Mouse (Mus musculus): ENCODE measurements around the gene Xpnpep1. TPM values are rescaled to one million over a fixed set of nuclear protein-coding genes. Genes with fewer than 3 reads are reported as not detected.

Xpnpep1 gene
- polyA plus RNA-seq, 1 experiment = 108 TPM

DNA sequence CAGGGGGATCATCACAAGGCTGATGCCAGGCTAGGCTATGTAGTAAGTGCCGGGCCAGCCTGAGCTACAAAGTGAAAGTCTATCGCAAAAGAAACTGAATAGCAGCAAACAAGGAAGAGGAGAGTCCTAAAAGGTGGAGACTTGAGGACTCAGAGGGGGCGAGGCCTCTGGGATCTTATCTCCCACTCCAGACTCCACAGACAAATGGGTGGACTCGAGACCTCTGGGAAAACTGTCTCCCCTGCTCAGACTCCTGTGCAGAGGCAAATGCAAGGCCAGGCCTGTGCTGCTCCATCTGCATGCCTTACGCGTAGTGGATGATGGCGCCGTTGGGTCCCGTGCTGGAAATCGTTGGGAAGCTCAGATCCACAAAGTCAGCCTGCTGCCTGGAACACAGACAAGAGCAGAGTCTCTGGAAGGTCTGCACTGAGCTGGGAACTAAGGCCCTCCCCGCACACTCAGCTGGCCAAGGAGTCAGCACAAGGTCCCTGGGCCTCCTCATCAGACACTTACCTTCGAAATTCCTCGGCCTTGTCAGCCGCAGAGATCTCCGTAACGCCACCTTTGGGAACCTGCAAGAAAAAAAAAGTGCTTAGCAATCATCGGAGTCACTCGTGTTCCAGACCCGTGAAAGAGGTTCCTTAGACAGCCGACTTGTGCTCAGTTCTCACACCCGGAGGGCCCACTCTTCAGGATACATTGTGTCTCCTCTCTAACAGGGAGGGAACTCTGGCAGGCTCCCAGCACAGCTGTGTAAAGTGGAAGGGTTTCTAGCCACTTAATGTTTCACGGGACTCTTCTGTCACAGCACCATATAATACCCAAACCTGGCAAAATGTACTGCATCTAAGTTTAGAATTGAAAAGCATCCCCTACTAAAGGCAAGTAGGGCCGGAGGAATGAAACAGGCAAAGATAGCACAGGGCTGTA, 37.6 kb downstream of the Xpnpep1 start:
- no peak for TF ChIP-seq GATA1 (IDR thresholded peaks at IDR 0.05; ENCODE audit: low read length)

DNA sequence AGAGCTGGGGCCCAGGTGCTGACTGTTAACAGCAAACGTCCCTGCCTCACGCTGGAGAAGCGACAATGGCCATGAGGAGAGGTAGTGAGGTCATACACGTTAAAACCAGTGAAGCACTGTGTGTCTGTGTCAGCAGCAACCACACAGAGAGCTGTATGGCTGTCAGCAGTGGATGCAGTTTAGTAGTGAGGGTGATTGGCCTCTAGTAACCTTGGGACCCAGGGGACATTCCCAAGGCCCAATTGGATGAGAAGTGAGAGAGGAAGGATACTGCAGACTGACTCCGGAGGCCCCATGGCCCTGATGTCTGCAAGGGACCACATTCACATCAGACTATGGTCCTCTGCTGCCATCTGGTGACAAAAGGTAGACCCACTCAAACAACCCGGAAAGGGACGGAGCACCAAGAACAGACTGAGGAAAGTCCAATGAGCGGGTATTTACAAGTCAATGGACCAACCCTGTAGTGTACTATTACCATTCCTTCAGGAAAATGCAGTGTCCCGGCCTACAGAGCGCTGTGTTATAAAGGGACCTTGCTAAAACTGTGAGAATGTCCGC, 47.1 kb downstream of the Xpnpep1 start:
- TF ChIP-seq GATA1 (IDR thresholded peaks at IDR 0.05; ENCODE audit: low read length) = no peak

DNA sequence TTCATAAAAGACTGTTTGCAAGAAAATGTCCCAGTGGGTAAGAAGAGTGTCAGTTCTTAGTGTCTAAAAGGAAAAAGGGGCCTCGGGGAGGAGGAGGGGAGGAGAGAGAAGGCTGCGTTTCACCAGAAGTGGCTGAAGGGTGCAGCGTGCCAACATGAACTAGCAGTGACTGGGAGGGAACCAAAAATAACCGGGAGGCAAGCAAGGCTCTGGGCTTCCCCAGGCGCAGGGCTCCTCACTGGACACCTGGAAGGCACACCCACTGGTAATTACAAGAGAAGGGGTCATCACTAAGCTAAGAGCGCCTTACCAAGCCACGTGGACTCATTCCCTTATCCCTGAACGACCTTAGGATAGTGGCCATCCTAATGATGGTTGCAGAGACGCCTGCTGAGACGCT, 48.1 kb downstream of the Xpnpep1 start:
- no peak for TF ChIP-seq GATA1 (IDR thresholded peaks at IDR 0.05; ENCODE audit: low read length)

DNA sequence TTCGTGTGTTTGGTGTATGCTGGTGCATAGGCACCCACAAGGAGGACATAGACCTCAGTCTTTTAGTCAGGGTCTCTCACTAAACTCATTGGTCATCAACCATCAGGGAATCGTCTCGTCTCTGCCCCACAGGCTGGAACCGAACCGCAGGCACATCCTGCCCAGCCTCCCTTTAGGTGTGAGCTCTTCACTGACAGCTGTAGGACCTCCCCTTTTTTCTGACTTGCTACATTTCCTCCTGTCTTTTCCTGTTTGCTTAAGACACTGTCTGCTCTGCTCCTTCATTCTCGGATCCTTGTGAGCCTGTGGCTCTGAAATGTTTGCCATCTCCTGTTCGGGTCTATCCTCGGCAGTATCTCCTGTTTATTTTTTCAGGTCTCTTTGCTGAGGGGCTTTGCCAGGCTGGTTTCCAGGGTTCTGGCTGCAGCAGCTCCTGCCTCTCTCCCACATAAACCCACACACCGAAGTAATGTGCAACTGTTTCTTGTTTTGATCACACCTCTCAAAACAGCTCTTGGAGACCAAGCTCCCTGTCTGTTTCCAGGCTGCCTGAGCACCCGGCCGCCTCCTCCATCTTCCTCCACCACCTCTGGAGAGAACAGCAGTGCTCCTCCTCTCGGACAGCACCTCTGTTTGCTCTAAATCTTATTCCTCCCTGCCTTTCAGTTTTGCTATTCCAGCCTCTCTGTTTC, 60.8 kb downstream of the Xpnpep1 start:
- no peak for TF ChIP-seq GATA1 (IDR thresholded peaks at IDR 0.05; ENCODE audit: low read length)

DNA sequence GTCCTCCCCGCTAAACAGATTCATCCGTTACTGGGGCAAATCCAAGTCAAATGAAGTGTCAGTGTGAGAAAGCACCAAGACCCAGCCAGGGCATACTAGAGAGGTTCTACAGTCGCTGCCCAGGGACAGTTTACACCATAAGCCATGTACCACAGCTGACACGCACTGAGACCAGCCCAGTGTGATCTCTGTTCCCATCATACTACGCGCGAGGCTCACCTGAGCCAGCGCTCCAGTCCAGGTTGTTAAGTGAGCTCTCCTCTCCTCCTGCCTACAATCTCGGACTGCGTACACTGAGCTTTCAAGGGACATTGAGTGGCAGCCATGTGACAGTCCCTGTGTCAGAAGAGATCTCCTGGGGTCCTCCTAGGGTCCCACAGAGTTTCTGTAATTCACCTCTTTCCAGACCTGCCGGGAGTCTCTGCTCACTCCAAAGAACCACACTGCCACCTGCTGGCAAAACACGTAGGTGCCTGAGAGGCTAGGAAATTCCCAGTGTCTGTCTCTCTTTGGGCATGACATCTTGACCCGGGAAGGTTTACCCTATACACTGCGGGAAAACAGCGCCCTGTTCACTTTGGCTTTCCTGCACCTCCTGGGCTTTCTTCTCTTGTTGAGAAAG, 64.3 kb downstream of the Xpnpep1 start:
- no peak for TF ChIP-seq GATA1 (IDR thresholded peaks at IDR 0.05; ENCODE audit: low read length)

DNA sequence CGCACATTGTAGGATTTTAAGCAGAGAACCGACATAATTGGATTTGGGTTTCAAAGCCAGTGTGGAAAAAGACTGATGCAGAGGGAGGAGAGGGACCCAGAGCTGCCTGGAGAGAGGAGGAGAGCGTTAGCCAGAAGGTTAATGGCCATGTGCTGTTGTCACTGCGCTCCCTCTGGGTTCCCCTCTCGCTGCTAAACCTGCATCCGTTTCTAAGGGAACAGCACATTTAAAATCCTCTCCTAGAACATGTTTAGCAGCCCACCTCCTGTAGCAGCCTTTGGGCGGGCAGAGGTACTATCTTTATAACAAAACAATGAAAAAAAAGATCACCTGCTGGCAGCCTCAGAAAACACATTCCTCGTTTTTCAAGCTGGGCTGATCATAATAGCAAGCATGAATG, 73.7 kb downstream of the Xpnpep1 start:
- TF ChIP-seq GATA1 (IDR thresholded peaks at IDR 0.05; ENCODE audit: low read length) = no peak

DNA sequence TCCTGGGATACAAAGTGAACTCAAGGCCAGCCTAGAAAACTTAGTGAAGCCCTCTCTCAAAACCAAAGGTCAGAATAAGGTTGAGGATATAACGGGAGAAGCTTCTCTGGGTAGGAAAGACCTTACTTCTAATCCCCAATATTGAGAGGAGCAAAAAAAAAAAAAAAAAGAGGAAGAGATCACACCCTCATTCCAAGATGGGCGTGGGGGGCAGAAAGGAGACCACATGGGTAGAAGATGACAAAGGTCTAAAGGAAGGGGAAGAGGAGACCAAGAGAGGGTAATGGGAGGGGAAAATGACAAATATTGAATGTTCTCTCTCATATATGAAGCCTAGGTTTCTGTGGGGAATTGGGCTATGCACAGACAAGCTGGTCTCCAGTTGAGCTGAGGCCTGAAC, 77.3 kb downstream of the Xpnpep1 start:
- no peak for TF ChIP-seq GATA1 (IDR thresholded peaks at IDR 0.05; ENCODE audit: low read length)

DNA sequence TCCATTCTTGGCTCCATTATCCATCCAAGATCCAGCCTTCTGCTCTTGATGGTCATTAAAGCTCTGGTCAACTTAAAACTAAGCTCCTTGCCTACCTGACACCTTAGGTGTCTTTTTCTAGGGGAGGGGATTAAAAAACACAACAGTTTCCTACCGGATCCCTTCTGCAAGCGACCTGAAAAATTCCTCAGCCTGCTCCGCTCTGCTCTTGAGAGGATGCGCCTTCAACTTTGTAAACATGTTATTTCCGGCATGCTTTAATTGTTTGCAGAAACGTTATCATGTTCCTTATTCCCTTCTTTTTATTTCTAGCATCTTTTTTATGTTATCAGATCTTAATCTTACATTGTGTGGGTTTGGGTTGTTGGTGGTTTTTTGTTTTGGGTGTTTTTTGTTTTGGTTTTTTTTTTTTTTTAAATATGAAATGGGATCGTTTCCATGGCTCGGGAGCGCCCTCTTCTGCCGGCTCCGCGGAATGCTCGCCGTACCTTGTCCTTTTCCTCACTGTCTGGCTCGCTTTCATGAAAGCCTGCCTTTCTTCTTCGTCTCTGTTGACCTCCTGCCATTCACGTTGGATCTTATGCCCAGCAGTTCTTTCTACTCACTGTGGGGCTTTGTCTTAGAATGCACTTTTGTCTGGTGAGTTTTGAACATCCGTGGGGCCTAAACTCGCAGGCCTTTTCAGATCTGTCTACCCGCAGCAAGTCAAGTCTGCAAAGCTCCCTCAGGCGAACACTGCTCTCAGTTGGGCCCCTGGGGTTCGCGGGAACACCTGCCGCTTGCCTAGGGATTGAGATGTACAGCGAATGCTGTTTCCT, 117.1 kb downstream of the Xpnpep1 start:
- TF ChIP-seq GATA1 (IDR thresholded peaks at IDR 0.05; ENCODE audit: low read length) = no peak

DNA sequence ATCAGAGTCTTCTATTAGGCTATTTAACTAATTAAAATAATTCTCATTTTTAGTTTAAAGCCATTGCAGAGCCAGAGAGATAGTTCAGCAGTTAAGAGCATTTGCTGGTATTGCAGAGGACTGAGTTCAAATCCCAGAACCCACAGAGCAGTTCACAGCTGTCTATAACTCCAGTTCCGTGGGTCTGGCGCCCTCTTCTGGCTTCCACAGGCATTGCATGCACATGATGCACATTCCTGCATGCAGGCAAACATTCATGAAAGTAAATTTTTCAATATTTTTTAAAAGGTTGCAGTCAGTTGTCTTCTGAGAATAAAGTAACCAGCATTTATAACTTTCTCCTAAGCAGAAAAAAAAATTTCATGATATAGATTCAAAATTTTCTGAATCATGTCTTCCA, 135.8 kb downstream of the Xpnpep1 start:
- TF ChIP-seq GATA1 (IDR thresholded peaks at IDR 0.05; ENCODE audit: low read length) = no peak

DNA sequence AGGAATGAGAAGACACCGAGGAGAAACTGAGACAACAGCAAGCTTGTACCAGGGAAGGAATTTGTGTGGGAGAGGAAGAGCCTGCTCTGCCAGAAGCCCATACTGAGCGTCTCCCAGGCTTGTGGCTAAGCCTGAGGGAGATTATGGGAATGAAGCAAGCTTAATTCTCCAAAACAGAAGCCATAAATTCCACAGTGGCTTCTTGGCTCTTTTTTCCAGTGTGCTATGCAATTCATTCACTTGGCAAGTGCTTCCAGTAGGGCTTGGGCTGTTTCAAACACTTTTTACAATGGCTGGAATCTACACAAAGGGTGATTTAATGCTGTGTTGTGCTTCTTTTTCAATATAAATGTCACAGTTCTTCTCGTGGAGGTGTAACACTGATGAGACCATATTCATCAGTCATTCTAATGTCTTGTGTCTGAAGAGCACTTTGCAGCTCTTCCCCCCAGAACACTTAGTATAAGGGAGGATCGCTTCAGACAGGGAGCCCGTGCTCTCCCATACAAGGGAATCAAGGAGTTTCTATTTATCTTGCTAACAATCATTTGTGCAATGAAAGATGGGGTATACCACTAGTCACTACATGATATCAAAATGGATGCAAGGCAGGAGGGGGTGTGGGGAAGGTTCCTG, 148.1 kb downstream of the Xpnpep1 start:
- TF ChIP-seq GATA1 (IDR thresholded peaks at IDR 0.05; ENCODE audit: low read length) = no peak

Other genes starting within 250 kb of the Xpnpep1 start
- gene Add3, start 100.2 kb upstream of the Xpnpep1 start, polyA plus RNA-seq (2012) = 9.4 and 11.8 TPM in 2 replicates

Measured in G1E-ER4 (cell line).